Mouse (Mus musculus) hindbrain, embryonic 15.5 days (tissue): ENCODE measurements around the gene Trappc6b. TPM values are rescaled to one million over a fixed set of nuclear protein-coding genes. Genes with fewer than 3 reads are reported as not detected.

Experiments used
- ATAC-seq: fragments of 200-750 bp; cut with Nextera tagmentation; 2 replicates; pipeline ENCODE4 v1.8.0; 2017; ENCODE audit warnings: low read depth, moderate number of reproducible peaks, moderate TSS enrichment; ENCODE audit not compliant: low FRiP score
- H3K27ac ChIP-seq: fragments of 300-500 bp; sonication (generic); replicated peaks from 2 replicates; pipeline ENCODE4 v1.5.1; 2015; ENCODE audit warnings: mild to moderate bottlenecking, inconsistent platforms
- H3K27me3 ChIP-seq: fragments of 300-500 bp; sonication (generic); 2 replicates; pipeline ENCODE4 v1.6.1; 2015; ENCODE audit warnings: control low read depth, inconsistent platforms
- H3K36me3 ChIP-seq: fragments of 300-500 bp; sonication (generic); 2 replicates; pipeline ENCODE4 v1.6.1; 2015; ENCODE audit warnings: control low read depth, inconsistent platforms
- H3K4me1 ChIP-seq: fragments of 300-500 bp; sonication (generic); replicated peaks from 2 replicates; pipeline ENCODE4 v1.6.1; 2015; ENCODE audit warnings: control low read depth, inconsistent platforms
- H3K4me2 ChIP-seq: fragments of 300-500 bp; sonication (generic); 2 replicates; pipeline ENCODE4 v1.6.1; 2015; ENCODE audit warnings: moderate library complexity, mild to moderate bottlenecking, inconsistent platforms
- H3K4me3 ChIP-seq: fragments of 300-500 bp; sonication (generic); 2 replicates; pipeline ENCODE4 v1.5.1; 2015; ENCODE audit warnings: mild to moderate bottlenecking, inconsistent platforms
- H3K9ac ChIP-seq: fragments of 300-500 bp; sonication (generic); 2 replicates; pipeline ENCODE4 v1.6.1; 2015; ENCODE audit warnings: inconsistent platforms
- H3K9me3 ChIP-seq: fragments of 300-500 bp; sonication (generic); 2 replicates; pipeline ENCODE4 v1.6.1; 2016; ENCODE audit warnings: control low read depth, inconsistent platforms
- WGBS: fragments of 180-500 bp; shearing (Covaris S2); methylation state at CpG from one replicate; pipeline ENCODE4 v1.1.7; 2015; 5-methylcytosine and 5-hydroxymethylcytosine counted together
- polyA plus RNA-seq: library from polyadenylated mRNA; unstranded; fragments of >200 nt; fragmentation: Nextera tagmentation; extraction: Ambion mirVana; gene quantifications from 2 replicates; pipeline ENCODE4 v1.2.1, GENCODE M21; 2015

The Trappc6b gene
- polyA plus RNA-seq, 1 experiment from 2014 or later = 153 TPM

GRCm38 (mm10) chr12:59011844-59012709, 49.2 kb downstream of the Trappc6b start, which contains the start of gene Sec23a:
Sec23a (minus strand) TSS chr12:59012017.
- Histone ChIP-seq H3K4me3 (peak within 1 kb of the TSS; percentile 90), H3K9ac (peak within 1 kb of the TSS; percentile 76), H3K27me3 (no peaks in the 10 kb centered on the region), H3K4me1 (peaks cover 42% of the 10 kb centered on the region), H3K36me3 (no peaks in the 10 kb centered on the region), H3K27ac (peak within 1 kb of the TSS; percentile 93), H3K4me2 (peak within 1 kb of the TSS; percentile 82), H3K9me3 (no peaks in the 10 kb centered on the region)
- under 1% methylated on average over 48 of the region's 48 CpGs for WGBS
- ATAC-seq = peak; percentile 98

GRCm38 (mm10) chr12:59011275-59011843, 49.9 kb downstream of the Trappc6b start:
- Histone ChIP-seq H3K36me3 (peaks cover 5% of the 10 kb centered on the region; the same call in 1 of the 2 replicates), H3K9me3 (no peaks in the 10 kb centered on the region), H3K27me3 (no peaks in the 10 kb centered on the region), H3K4me1 (peaks cover 42% of the 10 kb centered on the region), H3K4me3 (peak overlapping the region; percentile 90), H3K9ac (peak overlapping the region; percentile 76), H3K27ac (peak overlapping the region; percentile 93), H3K4me2 (peak overlapping the region; percentile 82)
- ATAC-seq = no peak
- WGBS = under 1% methylated on average over 25 of the region's 25 CpGs

GRCm38 (mm10) chr12:59010482-59010881, 50.8 kb downstream of the Trappc6b start:
- Histone ChIP-seq H3K4me1 (peaks cover 42% of the 10 kb centered on the region), H3K4me3 (peak overlapping the region; percentile 90), H3K9me3 (no peaks in the 10 kb centered on the region), H3K9ac (no peak overlapping the region), H3K27me3 (no peaks in the 10 kb centered on the region), H3K4me2 (peak overlapping the region; percentile 82), H3K27ac (no peak overlapping the region), H3K36me3 (peaks cover 14% of the 10 kb centered on the region)
- no peak for ATAC-seq
- 73% methylated on average over 2 of the region's 2 CpGs for WGBS

Other genes with a start within 250 kb of the Trappc6b start
- gene Sec23a, start 49.5 kb downstream of the Trappc6b start, polyA plus RNA-seq = 96.7 and 101 TPM in 2 replicates
- 15.0 and 15.7 TPM in 2 replicates for gene Gemin2, start 48.1 kb downstream of the Trappc6b start, polyA plus RNA-seq
- 77.8 and 96.2 TPM in 2 replicates for gene Pnn, start 5.4 kb upstream of the Trappc6b start, polyA plus RNA-seq
- gene Mia2, start 34.3 kb upstream of the Trappc6b start, polyA plus RNA-seq = 30.4 and 36.5 TPM in 2 replicates
- gene Fbxo33, start 158.3 kb upstream of the Trappc6b start, polyA plus RNA-seq = 8.2 and 8.8 TPM in 2 replicates